Comparison of ENCODE assay signal across 8 mouse cellular contexts in the genomic region with DNA sequence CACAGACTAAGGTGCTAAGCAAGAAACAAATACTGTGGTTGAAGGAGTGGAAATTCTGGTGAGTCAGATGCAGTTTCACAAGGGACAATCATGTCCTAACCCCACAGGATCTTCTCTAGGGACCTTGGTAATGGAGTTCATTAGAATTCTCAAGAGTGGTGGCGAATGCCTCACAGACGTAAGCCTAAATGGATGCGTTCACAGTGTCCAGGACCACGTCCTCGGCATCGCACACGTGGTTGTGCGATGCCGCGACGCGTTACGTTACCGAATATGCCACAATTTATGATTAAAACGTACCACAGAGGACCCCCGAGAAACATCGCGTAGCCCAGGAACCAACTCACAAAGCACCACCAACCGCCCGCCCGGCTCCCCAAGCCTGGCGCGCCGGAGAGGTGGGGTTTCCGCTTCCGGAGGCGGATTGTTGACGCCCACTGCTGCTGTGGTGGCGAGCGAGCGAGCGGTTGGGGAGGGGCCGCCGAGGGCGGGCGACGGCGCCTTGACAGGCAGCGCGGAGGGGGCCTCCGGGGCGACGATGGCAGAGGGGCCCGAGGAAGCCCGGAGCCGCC. TPM values are rescaled to one million over a fixed set of nuclear protein-coding genes. Genes with fewer than 3 reads are reported as not detected.
DNase-seq lines count a peak whose midpoint lies in the region; ATAC-seq and TF ChIP-seq lines count a peak whose summit lies in the region.

Gene Fam8a1 (plus strand): TSS at position 475 of the 572 bp plus-strand sequence.

- peak; percentile 97 for ATAC-seq in hindbrain, postnatal 0 days
- ATAC-seq in megakaryocyte, adult 5-6 weeks (ENCODE audit: poor library complexity, severe bottlenecking): peak; percentile 99

- no peak for TF ChIP-seq CTCF in gastrocnemius, adult 2 months (IDR thresholded peaks at IDR 0.05)
- no peak for TF ChIP-seq CTCF in hindbrain, postnatal 0 days (IDR thresholded peaks at IDR 0.05; ENCODE audit: low read depth)
- no peak for TF ChIP-seq CTCF in left cerebral cortex, adult 2 months (IDR thresholded peaks at IDR 0.05)

- H3K4me3 ChIP-seq in gastrocnemius, adult 2 months: peak within 1 kb of the TSS; percentile 91
- H3K4me3 ChIP-seq in hindbrain, postnatal 0 days (ENCODE audit: low read length): peak within 1 kb of the TSS; percentile 63
- H3K4me3 ChIP-seq in left cerebral cortex, adult 2 months: peak within 1 kb of the TSS; percentile 73

- H3K27ac ChIP-seq in gastrocnemius, adult 2 months: peak within 1 kb of the TSS; percentile 96
- peak within 1 kb of the TSS; percentile 74 for H3K27ac ChIP-seq in hindbrain, postnatal 0 days
- peak within 1 kb of the TSS; percentile 94 for H3K27ac ChIP-seq in left cerebral cortex, adult 2 months

- intact Hi-C loops in gastrocnemius, adult 2 months (cut with DNase I): loop anchor here (5.0 kb wide), 1 partner anchor 247 kb away; no protein-coding TSS in a partner anchor
- intact Hi-C loops in left cerebral cortex, adult 2 months (cut with DNase I): loop anchor here (10.0 kb wide), 1 partner anchor 254 kb away; the partner anchor contains the start of gene Rbm24

- peak within 1 kb of the TSS; percentile 72 for H3K4me2 ChIP-seq in hindbrain, postnatal 0 days (ENCODE audit: low read depth, low read length)

- WGBS in hindbrain, postnatal 0 days: under 1% methylated on average over 45 of the region's 46 CpGs

- DNase-seq in WW6 (ENCODE audit: low read depth, low spot score): peak; percentile 74
- peak; percentile 93 to 95 for DNase-seq in cerebellum, postnatal 4 days (ENCODE audit: low spot score in 2 of 2)
- DNase-seq in gastrocnemius, adult 2 months: peak; percentile 94
- peak; percentile 95 for DNase-seq in hindbrain, postnatal 0 days (ENCODE audit: low spot score)
- DNase-seq in left cerebral cortex, adult 2 months (ENCODE audit: extremely low spot score in 1 of 2, low spot score in 2 of 2): peak; percentile 91 to 96
- DNase-seq in right cerebral cortex, adult 2 months (ENCODE audit: low spot score in 2 of 2): peak; percentile 91 to 94
- DNase-seq in urinary bladder, postnatal 14 days (ENCODE audit: low spot score): peak; percentile 89

- peaks cover 3% of the 10 kb centered on the region; the same call in 1 of the 2 replicates for H3K36me3 ChIP-seq in hindbrain, postnatal 0 days (ENCODE audit: insufficient read depth, low read length)

- H3K9ac ChIP-seq in hindbrain, postnatal 0 days (replicated peaks; ENCODE audit: low read length): peak within 1 kb of the TSS; percentile 82

- peaks cover 8% of the 10 kb centered on the region; the same call in 1 of the 2 replicates for H3K4me1 ChIP-seq in hindbrain, postnatal 0 days (ENCODE audit: insufficient read depth, low read length)

- H3K27me3 ChIP-seq in hindbrain, postnatal 0 days (ENCODE audit: insufficient read depth, low read length): no peaks in the 10 kb centered on the region

- H3K9me3 ChIP-seq in hindbrain, postnatal 0 days (ENCODE audit: low read length): no peaks in the 10 kb centered on the region

RNA-seq across cellular contexts. Expression of gene Fam8a1, which starts in this region (rescaled TPM):
- total RNA-seq in gastrocnemius, adult 2 months (2021): 10 to 100 TPM; 29.7 to 34.3 TPM
- 32.7 and 33.2 TPM in 2 replicates for total RNA-seq in hindbrain, postnatal 0 days (2014; rRNA removed)
- 12.0 and 14.5 TPM in 2 replicates for polyA plus RNA-seq in hindbrain, postnatal 0 days (2015; fragmentation: Nextera tagmentation; extraction: Ambion mirVana)
- 10 to 100 TPM; 86.4 to 87.4 TPM for total RNA-seq in left cerebral cortex, adult 2 months (2021)
- 13.9 and 23.6 TPM in 2 replicates for total RNA-seq in megakaryocyte, adult 5-6 weeks (2015)
- 9.8 and 14.8 TPM in 2 replicates for total RNA-seq in megakaryocyte, adult 5-6 weeks (2017)

Comparison
In these comparisons a context has a peak if more than half of its experiments do, and no peak if none do; other contexts are left out.
1. Peak in every context shown above with its lines: DNase-seq, ATAC-seq, H3K4me3 ChIP-seq and H3K27ac ChIP-seq.